Mouse (Mus musculus): ENCODE data around the gene Ipo11. TPM values are rescaled to one million over a fixed set of nuclear protein-coding genes. Genes with fewer than 3 reads are reported as not detected.
"Not testable (repeated sequence)": the region's sequence is repeated elsewhere in the genome, so short reads cannot be mapped to it uniquely, and the experiment has no call there.

The Ipo11 gene
- polyA plus RNA-seq, 1 experiment from 2014 or later: 41.1 TPM

DNA sequence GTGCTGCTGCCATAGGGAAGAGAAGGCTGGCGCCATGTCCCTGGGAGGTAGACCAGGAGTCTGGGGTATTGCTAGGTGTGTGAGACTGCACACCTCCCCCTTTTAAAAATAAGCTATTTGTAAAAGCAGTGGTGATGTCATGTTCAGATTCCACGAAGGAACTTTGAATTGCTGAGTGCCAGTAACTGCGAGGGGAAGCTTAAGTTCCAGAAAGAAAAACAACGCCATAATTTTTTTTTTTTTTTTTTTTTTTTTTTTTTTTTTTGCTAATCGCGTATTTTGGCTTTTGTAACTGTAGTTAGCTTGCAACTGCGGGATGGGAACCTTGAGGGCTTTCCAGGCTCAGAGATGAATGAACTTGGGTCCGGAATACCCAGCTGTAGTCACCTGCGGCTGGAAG lies 8.8 kb upstream of the Ipo11 start:
- Histone ChIP-seq H3K9me3 (replicated peaks; ENCODE audit: control insufficient read depth, low read length, poor library complexity, severe bottlenecking) (no peaks in the 10 kb centered on the region), H3K4me3 (ENCODE audit: low read depth, low read length) (no peak overlapping the region), H3K36me3 (ENCODE audit: control insufficient read depth, insufficient read depth, low read length) (peaks cover 1% of the 10 kb centered on the region; the same call in 1 of the 2 replicates), H3K4me2 (ENCODE audit: low read length) (no peak overlapping the region), H3K27ac (ENCODE audit: low read length) (no peak overlapping the region), H3K4me1 (ENCODE audit: control insufficient read depth, insufficient read depth, low read length) (peaks cover 18% of the 10 kb centered on the region), H3K9ac (ENCODE audit: low read depth, low read length) (no peak overlapping the region), H3K27me3 (ENCODE audit: control insufficient read depth, insufficient read depth, low read depth, low read length) (no peaks in the 10 kb centered on the region)
- no peak for ATAC-seq
- WGBS: 86% methylated on average over 9 of the region's 9 CpGs

DNA sequence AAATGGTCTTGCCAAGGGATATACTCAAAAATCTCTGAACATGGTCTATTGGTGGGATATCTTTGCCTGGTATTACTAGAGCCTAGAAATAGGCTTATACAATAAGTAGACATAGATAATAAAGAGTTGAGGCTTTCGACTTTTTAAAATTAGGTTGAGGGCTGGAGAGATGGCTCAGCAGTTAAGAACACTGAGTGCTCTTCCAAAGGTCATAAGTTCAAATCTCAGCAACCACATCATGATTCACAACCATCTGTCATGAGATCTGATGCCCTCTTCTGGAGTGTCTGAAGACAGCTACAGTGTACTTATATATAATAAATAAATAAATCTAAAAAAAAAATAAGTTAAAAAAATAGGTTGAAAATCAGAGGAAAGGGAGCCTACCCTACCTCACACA lies 6.0 kb upstream of the Ipo11 start:
- Histone ChIP-seq H3K9ac (ENCODE audit: low read depth, low read length) (no peak overlapping the region), H3K4me2 (ENCODE audit: low read length) (no peak overlapping the region), H3K9me3 (replicated peaks; ENCODE audit: control insufficient read depth, low read length, poor library complexity, severe bottlenecking) (no peaks in the 10 kb centered on the region), H3K27ac (ENCODE audit: low read length) (no peak overlapping the region), H3K36me3 (ENCODE audit: control insufficient read depth, insufficient read depth, low read length) (no peaks in the 10 kb centered on the region), H3K4me3 (ENCODE audit: low read depth, low read length) (no peak overlapping the region), H3K27me3 (ENCODE audit: control insufficient read depth, insufficient read depth, low read depth, low read length) (no peaks in the 10 kb centered on the region), H3K4me1 (ENCODE audit: control insufficient read depth, insufficient read depth, low read length) (peaks cover 3% of the 10 kb centered on the region)
- 93% methylated on average over 1 of the region's 1 CpGs for WGBS
- ATAC-seq: no peak

DNA sequence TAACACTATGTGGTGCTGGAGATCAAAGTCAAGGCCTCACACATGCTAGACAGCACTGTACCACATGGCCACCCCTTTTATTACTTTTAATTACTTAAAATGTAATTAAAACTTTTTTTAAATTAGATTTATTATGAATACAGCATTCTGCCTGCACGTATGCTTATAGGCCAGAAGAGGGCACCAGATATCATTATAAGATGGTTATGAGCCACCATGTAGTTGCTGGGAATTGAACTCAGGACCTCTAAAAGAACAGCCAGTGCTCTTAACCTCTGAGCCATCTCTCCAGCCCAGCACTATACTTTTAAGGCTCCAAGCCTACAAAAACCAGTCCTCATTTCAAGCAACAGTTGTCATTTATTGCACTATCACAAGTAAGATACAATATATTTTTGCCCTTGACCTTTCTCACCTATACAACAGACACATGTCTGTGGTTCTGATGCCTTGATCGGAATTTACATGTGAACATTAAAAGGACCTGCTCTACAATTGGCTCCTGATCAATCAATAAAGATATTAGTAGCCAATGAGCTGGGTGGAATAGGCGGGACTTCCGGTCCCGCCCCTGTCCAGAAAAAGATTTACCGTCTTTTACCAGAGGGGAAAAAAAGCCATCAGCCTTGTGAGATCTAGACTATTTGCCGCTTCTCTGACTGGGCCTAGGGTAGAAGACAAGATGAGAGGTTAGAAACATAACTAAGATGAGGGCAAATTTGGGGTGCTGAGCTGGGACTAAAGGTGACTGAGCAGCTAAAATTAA lies 4.6 kb upstream of the Ipo11 start:
- H3K9me3 ChIP-seq (replicated peaks; ENCODE audit: control insufficient read depth, low read length, poor library complexity, severe bottlenecking): no peaks in the 10 kb centered on the region
- ATAC-seq: no peak
- H3K4me2 ChIP-seq (ENCODE audit: low read length): no peak overlapping the region
- no peak overlapping the region for H3K9ac ChIP-seq (ENCODE audit: low read depth, low read length)
- no peak overlapping the region for H3K27ac ChIP-seq (ENCODE audit: low read length)
- H3K4me3 ChIP-seq (ENCODE audit: low read depth, low read length): no peak overlapping the region
- no peaks in the 10 kb centered on the region for H3K27me3 ChIP-seq (ENCODE audit: control insufficient read depth, insufficient read depth, low read depth, low read length)
- WGBS: 28% methylated on average over 7 of the region's 7 CpGs
- H3K4me1 ChIP-seq (ENCODE audit: control insufficient read depth, insufficient read depth, low read length): no peaks in the 10 kb centered on the region
- no peaks in the 10 kb centered on the region for H3K36me3 ChIP-seq (ENCODE audit: control insufficient read depth, insufficient read depth, low read length)

DNA sequence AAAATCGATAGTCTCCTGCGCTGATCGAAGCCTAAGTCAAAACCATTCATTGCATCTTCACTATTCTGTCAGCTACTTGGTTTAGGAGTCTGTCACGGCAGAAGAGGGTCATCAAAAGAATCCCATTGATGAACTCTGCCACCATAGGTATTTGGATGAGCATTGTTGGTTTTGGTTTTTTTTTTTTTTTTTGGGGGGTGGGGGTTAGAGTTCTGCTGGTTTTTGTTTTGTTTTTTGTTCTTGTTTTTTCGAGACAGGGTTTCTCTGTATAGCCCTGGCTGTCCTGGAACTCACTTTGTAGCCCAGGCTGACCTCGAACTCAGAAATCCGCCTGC lies 347 bp upstream of the Ipo11 start:
- H3K27ac ChIP-seq (ENCODE audit: low read length): peak overlapping the region; percentile 64

DNA sequence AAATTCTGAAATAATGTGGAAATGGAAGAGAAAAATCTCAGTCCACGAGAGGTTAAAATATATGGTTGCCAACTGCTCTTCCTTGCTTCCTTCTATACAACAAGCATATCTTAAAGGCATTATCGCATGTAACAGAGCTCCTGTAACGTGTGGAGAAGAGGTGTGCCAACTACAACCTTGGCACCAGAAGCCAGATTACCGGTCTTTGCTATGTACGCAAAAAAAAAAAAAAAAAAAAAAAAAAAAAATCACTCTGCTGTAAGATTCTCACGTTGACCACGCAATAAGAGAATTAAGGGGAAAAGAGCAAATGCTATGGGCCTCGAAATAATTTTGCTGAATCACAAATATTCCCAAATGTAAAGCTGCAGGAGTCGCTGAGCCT lies 895 bp downstream of the Ipo11 start:
- H3K4me3 ChIP-seq (ENCODE audit: low read depth, low read length): peak overlapping the region; percentile 98
- ATAC-seq: no peak
- H3K36me3 ChIP-seq (ENCODE audit: control insufficient read depth, insufficient read depth, low read length): no peaks in the 10 kb centered on the region
- H3K4me1 ChIP-seq (ENCODE audit: control insufficient read depth, insufficient read depth, low read length): peaks cover 14% of the 10 kb centered on the region
- 9% methylated on average over 9 of the region's 9 CpGs for WGBS
- H3K27ac ChIP-seq (ENCODE audit: low read length): peak overlapping the region; percentile 84
- no peaks in the 10 kb centered on the region for H3K9me3 ChIP-seq (replicated peaks; ENCODE audit: control insufficient read depth, low read length, poor library complexity, severe bottlenecking)
- H3K9ac ChIP-seq (ENCODE audit: low read depth, low read length): peak overlapping the region; percentile 87
- H3K4me2 ChIP-seq (ENCODE audit: low read length): peak overlapping the region; percentile 74
- no peaks in the 10 kb centered on the region for H3K27me3 ChIP-seq (ENCODE audit: control insufficient read depth, insufficient read depth, low read depth, low read length)

More for the DNA sequence above, 347 bp upstream of the Ipo11 start:
- Histone ChIP-seq H3K4me1 (ENCODE audit: control insufficient read depth, insufficient read depth, low read length) (peaks cover 14% of the 10 kb centered on the region), H3K9me3 (replicated peaks; ENCODE audit: control insufficient read depth, low read length, poor library complexity, severe bottlenecking) (no peaks in the 10 kb centered on the region), H3K4me3 (ENCODE audit: low read depth, low read length) (peak overlapping the region; percentile 98), H3K4me2 (ENCODE audit: low read length) (peak overlapping the region; percentile 47), H3K36me3 (ENCODE audit: control insufficient read depth, insufficient read depth, low read length) (no peaks in the 10 kb centered on the region), H3K27me3 (ENCODE audit: control insufficient read depth, insufficient read depth, low read depth, low read length) (no peaks in the 10 kb centered on the region), H3K9ac (ENCODE audit: low read depth, low read length) (peak overlapping the region; percentile 53; the same call in 1 of the 2 replicates)
- WGBS: 26% methylated on average over 7 of the region's 7 CpGs
- peak; percentile 16 for ATAC-seq

DNA sequence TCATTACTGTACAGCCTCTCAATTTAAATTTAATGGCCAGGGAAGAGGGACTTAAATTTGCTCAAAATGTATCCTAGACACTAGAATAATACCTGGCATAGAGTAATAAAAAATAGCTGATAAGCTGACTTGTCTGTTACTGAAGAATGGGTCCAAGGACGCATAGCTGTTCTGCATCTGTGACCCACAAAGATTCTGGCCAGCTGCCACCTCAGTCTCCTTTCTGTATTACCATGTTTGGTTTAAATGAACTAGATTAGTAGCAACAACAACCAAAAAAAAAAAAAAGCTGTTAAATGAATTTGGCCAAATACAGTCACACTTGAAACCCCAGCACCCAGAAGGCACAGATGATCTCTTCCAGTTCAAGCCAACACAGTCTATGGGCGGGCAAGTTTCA lies 7.6 kb downstream of the Ipo11 start:
- Histone ChIP-seq H3K27me3 (ENCODE audit: control insufficient read depth, insufficient read depth, low read depth, low read length) (no peaks in the 10 kb centered on the region), H3K36me3 (ENCODE audit: control insufficient read depth, insufficient read depth, low read length) (peaks cover 4% of the 10 kb centered on the region; the same call in 1 of the 2 replicates), H3K4me3 (ENCODE audit: low read depth, low read length) (no peak overlapping the region), H3K27ac (ENCODE audit: low read length) (no peak overlapping the region), H3K9ac (ENCODE audit: low read depth, low read length) (no peak overlapping the region), H3K4me1 (ENCODE audit: control insufficient read depth, insufficient read depth, low read length) (peaks cover 2% of the 10 kb centered on the region; the same call in 1 of the 2 replicates), H3K4me2 (ENCODE audit: low read length) (no peak overlapping the region), H3K9me3 (replicated peaks; ENCODE audit: control insufficient read depth, low read length, poor library complexity, severe bottlenecking) (no peaks in the 10 kb centered on the region)
- no peak for ATAC-seq
- 91% methylated on average over 2 of the region's 2 CpGs for WGBS

DNA sequence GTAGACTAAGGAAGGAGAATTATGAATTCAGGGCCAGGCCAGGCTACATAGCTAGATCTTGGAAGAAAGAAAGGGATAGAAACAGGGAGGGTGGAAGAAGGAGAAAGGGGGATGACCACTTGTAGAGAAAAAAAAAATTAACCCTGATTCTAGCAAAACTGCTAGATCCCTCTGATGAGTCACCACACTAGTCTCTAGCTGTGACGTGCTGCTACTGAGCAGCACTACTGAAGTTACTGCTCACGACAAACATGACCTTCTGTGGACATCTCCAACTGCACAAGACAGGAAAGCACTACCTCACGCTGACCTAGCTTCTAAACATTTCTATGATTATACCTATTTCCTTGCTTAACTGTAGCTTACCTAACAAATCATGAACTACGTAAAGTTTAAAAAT lies 8.5 kb downstream of the Ipo11 start:
- Histone ChIP-seq H3K27me3 (ENCODE audit: control insufficient read depth, insufficient read depth, low read depth, low read length) (no peaks in the 10 kb centered on the region), H3K4me1 (ENCODE audit: control insufficient read depth, insufficient read depth, low read length) (no peaks in the 10 kb centered on the region), H3K4me2 (ENCODE audit: low read length) (no peak overlapping the region), H3K9me3 (replicated peaks; ENCODE audit: control insufficient read depth, low read length, poor library complexity, severe bottlenecking) (no peaks in the 10 kb centered on the region), H3K36me3 (ENCODE audit: control insufficient read depth, insufficient read depth, low read length) (peaks cover 9% of the 10 kb centered on the region), H3K4me3 (ENCODE audit: low read depth, low read length) (no peak overlapping the region), H3K9ac (ENCODE audit: low read depth, low read length) (no peak overlapping the region), H3K27ac (ENCODE audit: low read length) (no peak overlapping the region)
- WGBS: 96% methylated on average over 4 of the region's 4 CpGs
- no peak for ATAC-seq

DNA sequence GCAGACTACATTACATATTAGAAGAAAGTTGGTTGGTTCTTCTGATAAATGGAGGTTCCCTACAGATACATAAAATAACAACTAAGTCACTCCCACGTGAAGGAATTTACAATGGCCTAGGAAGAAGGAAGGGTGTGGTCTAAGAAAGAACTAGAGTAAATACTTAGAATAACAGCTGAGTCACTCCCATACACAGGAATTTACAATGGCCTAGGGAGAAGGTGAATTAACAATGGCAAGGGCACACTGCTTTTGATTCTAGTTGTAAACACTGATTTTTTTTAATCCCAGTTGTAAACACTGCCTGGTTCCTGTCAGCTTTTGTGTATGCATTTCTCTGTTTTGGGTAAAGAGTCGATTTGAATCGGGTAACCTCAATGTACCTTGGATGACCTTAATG lies 10.8 kb downstream of the Ipo11 start:
- H3K36me3 ChIP-seq (ENCODE audit: control insufficient read depth, insufficient read depth, low read length): peaks cover 15% of the 10 kb centered on the region
- not testable (repeated sequence) for H3K4me2 ChIP-seq (ENCODE audit: low read length); H3K9ac ChIP-seq (ENCODE audit: low read depth, low read length); H3K27ac ChIP-seq (ENCODE audit: low read length); H3K27me3 ChIP-seq (ENCODE audit: control insufficient read depth, insufficient read depth, low read depth, low read length); ATAC-seq; H3K4me3 ChIP-seq (ENCODE audit: low read depth, low read length); H3K9me3 ChIP-seq (replicated peaks; ENCODE audit: control insufficient read depth, low read length, poor library complexity, severe bottlenecking); H3K4me1 ChIP-seq (ENCODE audit: control insufficient read depth, insufficient read depth, low read length)
- WGBS: 95% methylated on average over 3 of the region's 3 CpGs

DNA sequence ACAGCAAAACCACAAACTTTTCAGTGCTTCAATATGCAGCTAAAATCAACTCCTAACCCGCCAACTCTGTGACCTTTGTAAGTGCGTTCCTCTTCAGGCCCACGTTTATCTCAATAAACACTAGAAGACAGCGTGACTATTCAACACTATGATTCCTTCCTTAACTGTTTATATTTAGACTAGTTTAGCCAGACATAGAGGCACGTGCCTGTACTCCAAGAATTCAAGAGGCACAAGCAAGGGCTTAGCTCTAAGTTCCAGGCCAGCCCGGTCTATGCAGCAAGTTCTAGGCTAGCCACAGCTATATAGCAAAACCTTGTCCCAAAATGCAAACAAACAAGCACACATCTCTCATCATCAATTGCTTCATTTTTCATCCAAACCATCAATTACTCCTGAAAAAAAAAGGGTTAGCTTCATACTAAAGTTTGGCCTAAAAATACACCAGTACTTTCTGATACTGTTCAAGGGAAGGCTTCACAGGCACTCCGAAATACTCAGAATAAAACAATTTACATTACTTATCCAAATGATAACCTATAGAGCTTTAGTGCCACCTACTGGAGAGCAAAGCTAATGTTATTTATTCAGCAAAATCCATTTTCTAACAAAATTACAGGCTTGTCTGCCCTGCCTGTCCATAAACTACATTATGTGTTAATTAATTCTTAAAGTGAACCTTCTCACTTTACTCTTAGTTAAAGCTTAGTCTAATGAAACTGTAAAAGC lies 18.3 kb downstream of the Ipo11 start:
- WGBS: 88% methylated on average over 7 of the region's 7 CpGs
- Histone ChIP-seq H3K4me1 (ENCODE audit: control insufficient read depth, insufficient read depth, low read length) (no peaks in the 10 kb centered on the region), H3K9me3 (replicated peaks; ENCODE audit: control insufficient read depth, low read length, poor library complexity, severe bottlenecking) (no peaks in the 10 kb centered on the region), H3K36me3 (ENCODE audit: control insufficient read depth, insufficient read depth, low read length) (peaks cover 11% of the 10 kb centered on the region), H3K27me3 (ENCODE audit: control insufficient read depth, insufficient read depth, low read depth, low read length) (no peaks in the 10 kb centered on the region), H3K4me3 (ENCODE audit: low read depth, low read length) (no peak overlapping the region), H3K9ac (ENCODE audit: low read depth, low read length) (no peak overlapping the region), H3K27ac (ENCODE audit: low read length) (no peak overlapping the region), H3K4me2 (ENCODE audit: low read length) (no peak overlapping the region)
- 0 out of 2 replicates have a peak, but pooled peaks have one; percentile 40 for ATAC-seq

Data from midbrain, embryonic 16.5 days (tissue).